ENCODE assay signal across 8 mouse cellular contexts in the genomic region with DNA sequence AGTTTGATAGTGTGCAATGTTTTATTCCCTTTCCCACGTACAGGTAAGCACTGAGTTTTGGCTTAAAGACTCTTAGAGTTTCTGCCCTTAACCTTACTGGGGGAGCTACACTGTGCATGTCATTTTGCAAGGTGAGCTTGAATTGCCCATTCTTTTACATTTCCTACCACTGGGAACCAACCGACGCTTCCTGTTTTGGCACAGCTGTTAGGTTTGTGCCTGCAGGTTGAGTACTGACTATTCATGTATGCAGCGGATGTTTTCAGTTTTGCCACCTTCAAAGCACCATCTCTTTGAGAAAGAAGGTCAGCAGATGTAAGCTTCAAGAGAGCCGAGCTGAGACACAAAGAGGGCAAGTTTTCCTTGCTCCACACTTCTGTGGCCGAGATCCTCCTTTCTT. TPM values are rescaled to one million over a fixed set of nuclear protein-coding genes. Genes with fewer than 3 reads are reported as not detected.
A peak's percentile ranks its signal among the peaks of the same experiment; 100 is the strongest.
DNase-seq lines count a peak whose midpoint lies in the region; ATAC-seq and TF ChIP-seq lines count a peak whose summit lies in the region.

No protein-coding gene starts in this region.

- DNase-seq in heart, adult 11 months, result no peak
- peak; percentile 24 for DNase-seq in brain, embryonic 14.5 days (ENCODE audit: low read depth)
- no peak for DNase-seq in intestine, embryonic 14.5 days (ENCODE audit: low spot score)
- DNase-seq in urinary bladder, postnatal 25 days (ENCODE audit: low spot score), result no peak
- DNase-seq in frontal cortex, postnatal 25 days (ENCODE audit: low spot score in 2 of 2), result no peak
- DNase-seq in frontal cortex, postnatal 10 days (ENCODE audit: low spot score in 2 of 2), result no peak

- TF ChIP-seq CTCF in brain, embryonic 14.5 days (IDR thresholded peaks at IDR 0.05; ENCODE audit: borderline replicate concordance, extremely low read depth, insufficient read depth, insufficient read length), result no peak

- TF ChIP-seq POLR2A in brain, embryonic 14.5 days (IDR thresholded peaks at IDR 0.05; ENCODE audit: borderline replicate concordance, extremely low read depth, insufficient read depth, insufficient read length, poor library complexity, severe bottlenecking), result no peak

- no peaks in the 10 kb centered on the region for H3K27me3 ChIP-seq in heart, embryonic 13.5 days (replicated peaks)
- no peaks in the 10 kb centered on the region for H3K27me3 ChIP-seq in intestine, embryonic 14.5 days (replicated peaks; ENCODE audit: control insufficient read depth, insufficient read depth, low read length)
- H3K27me3 ChIP-seq in neural tube, embryonic 15.5 days (replicated peaks), result no peaks in the 10 kb centered on the region

- no peak for ATAC-seq in heart, embryonic 13.5 days (ENCODE audit: extremely low read depth, insufficient number of reproducible peaks, low FRiP score, low TSS enrichment)
- no peak for ATAC-seq in intestine, embryonic 14.5 days (replicated peaks; ENCODE audit: low FRiP score, low TSS enrichment, low read depth)
- ATAC-seq in neural tube, embryonic 15.5 days (ENCODE audit: low FRiP score), result no peak

- H3K4me2 ChIP-seq in heart, embryonic 13.5 days, result peak overlapping the region; percentile 79
- H3K4me2 ChIP-seq in intestine, embryonic 14.5 days (ENCODE audit: low read length), result peak overlapping the region; percentile 61
- peak overlapping the region; percentile 62 for H3K4me2 ChIP-seq in neural tube, embryonic 15.5 days

- no peaks in the 10 kb centered on the region for H3K9me3 ChIP-seq in heart, embryonic 13.5 days
- H3K9me3 ChIP-seq in intestine, embryonic 14.5 days (ENCODE audit: control insufficient read depth, low read length), result no peaks in the 10 kb centered on the region
- no peaks in the 10 kb centered on the region for H3K9me3 ChIP-seq in neural tube, embryonic 15.5 days (replicated peaks)

- WGBS in heart, embryonic 13.5 days, result 73% methylated on average over 6 of the region's 6 CpGs
- WGBS in intestine, embryonic 14.5 days, result 64% methylated on average over 6 of the region's 6 CpGs
- WGBS in neural tube, embryonic 15.5 days, result 51% methylated on average over 6 of the region's 6 CpGs

- H3K4me3 ChIP-seq in heart, embryonic 13.5 days, result peak overlapping the region; percentile 81
- peak overlapping the region; percentile 79 for H3K4me3 ChIP-seq in intestine, embryonic 14.5 days (ENCODE audit: low read depth, low read length)
- H3K4me3 ChIP-seq in neural tube, embryonic 15.5 days (replicated peaks), result peak overlapping the region; percentile 61

- H3K4me1 ChIP-seq in heart, embryonic 13.5 days, result peaks cover 31% of the 10 kb centered on the region
- peaks cover 8% of the 10 kb centered on the region; the same call in 1 of the 2 replicates for H3K4me1 ChIP-seq in intestine, embryonic 14.5 days (replicated peaks; ENCODE audit: control insufficient read depth, insufficient read depth, low read length)
- H3K4me1 ChIP-seq in neural tube, embryonic 15.5 days, result peaks cover 21% of the 10 kb centered on the region

- H3K36me3 ChIP-seq in heart, embryonic 13.5 days, result peaks cover 24% of the 10 kb centered on the region
- peaks cover 7% of the 10 kb centered on the region; the same call in 1 of the 2 replicates for H3K36me3 ChIP-seq in intestine, embryonic 14.5 days (ENCODE audit: control insufficient read depth, insufficient read depth, low read length)
- H3K36me3 ChIP-seq in neural tube, embryonic 15.5 days, result 0 out of 2 replicates have a peak, but pooled peaks cover 4% of the 10 kb centered on the region

- no peak overlapping the region for H3K27ac ChIP-seq in heart, embryonic 13.5 days (replicated peaks)
- no peak overlapping the region for H3K27ac ChIP-seq in intestine, embryonic 14.5 days (ENCODE audit: low read depth)
- H3K27ac ChIP-seq in neural tube, embryonic 15.5 days (replicated peaks), result no peak overlapping the region

- peak overlapping the region; percentile 90; the same call in 1 of the 2 replicates for H3K9ac ChIP-seq in heart, embryonic 13.5 days
- no peak overlapping the region for H3K9ac ChIP-seq in intestine, embryonic 14.5 days (ENCODE audit: low read length)
- H3K9ac ChIP-seq in neural tube, embryonic 15.5 days (replicated peaks), result no peak overlapping the region

RNA-seq across cellular contexts. Expression of a gene that starts 1.3 kb away (rescaled TPM):
- polyA plus RNA-seq in heart, embryonic 13.5 days (2015; fragmentation: Nextera tagmentation; extraction: Ambion mirVana), result 34.8 and 37.8 TPM in 2 replicates
- polyA plus RNA-seq in brain, embryonic 14.5 days (2012; rRNA removed), result 41.3 and 51.2 TPM in 2 replicates
- 49.6 and 52.3 TPM in 2 replicates for polyA plus RNA-seq in intestine, embryonic 14.5 days (2014; fragmentation: Nextera tagmentation; extraction: Ambion mirVana)
- 41.8 and 50.2 TPM in 2 replicates for polyA plus RNA-seq in neural tube, embryonic 15.5 days (2015; fragmentation: Nextera tagmentation; extraction: Ambion mirVana)

RNA-seq across cellular contexts. Expression of a gene that starts 45.5 kb away (rescaled TPM):
- polyA plus RNA-seq in heart, embryonic 13.5 days (2015; fragmentation: Nextera tagmentation; extraction: Ambion mirVana), result 16.8 and 17.7 TPM in 2 replicates
- 14.1 and 16.6 TPM in 2 replicates for polyA plus RNA-seq in brain, embryonic 14.5 days (2012; rRNA removed)
- 14.7 and 16.9 TPM in 2 replicates for polyA plus RNA-seq in intestine, embryonic 14.5 days (2014; fragmentation: Nextera tagmentation; extraction: Ambion mirVana)
- 7.8 and 8.3 TPM in 2 replicates for polyA plus RNA-seq in neural tube, embryonic 15.5 days (2015; fragmentation: Nextera tagmentation; extraction: Ambion mirVana)
